Mouse (Mus musculus): ENCODE measurements around the gene Hist1h2ac.
A peak's percentile ranks its signal among the peaks of the same experiment; 100 is the strongest.

GRCm38 (mm10) chr13:23697491-23698299 lies 13.9 kb upstream of the Hist1h2ac start:
- peak; percentile 91 for TF ChIP-seq CTCF (conservative IDR thresholded peaks at IDR 0.05; ENCODE audit: low read length)
- TF ChIP-seq NANOG (IDR thresholded peaks at IDR 0.05; ENCODE audit: borderline replicate concordance, low read length): no peak

All from E14TG2a.4 (cell line).